Mouse (Mus musculus): ENCODE measurements around the gene Olfr750. TPM values are rescaled to one million over a fixed set of nuclear protein-coding genes. Genes with fewer than 3 reads are reported as not detected.

Olfr750 gene
- total and polyA plus RNA-seq, 3 experiments, result not detected

DNA sequence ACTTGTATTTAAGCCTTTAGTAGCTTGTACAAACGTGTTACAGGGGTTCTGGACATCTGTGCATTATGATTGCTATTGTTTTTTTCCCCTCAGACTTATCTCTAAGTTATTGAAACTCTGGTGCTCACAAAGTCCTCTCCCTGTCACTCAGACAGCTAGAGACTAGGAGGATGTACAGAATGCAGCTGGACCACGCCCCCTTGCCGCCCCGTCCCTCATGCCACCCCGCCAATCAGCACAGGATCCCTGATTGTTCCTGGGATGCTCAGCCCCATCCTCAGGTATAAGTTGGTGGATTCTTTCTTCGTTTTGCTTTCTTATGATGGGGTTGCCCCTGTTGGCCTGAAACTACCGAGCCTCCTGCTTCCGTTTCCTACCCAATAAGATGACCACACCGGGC lies 39.2 kb upstream of the Olfr750 start:
- peaks cover 0 to 3% of the 10 kb centered on the region in 2 experiments; a peak in 2 of 4 replicates for H3K27me3 ChIP-seq (ENCODE audit: control insufficient read depth in 1 of 2, insufficient read depth in 2 of 2, low read length in 2 of 2)
- no peaks in the 10 kb centered on the region for H3K9me3 ChIP-seq (replicated peaks; ENCODE audit: insufficient read depth, low read length)
- H3K36me3 ChIP-seq (ENCODE audit: control insufficient read depth in 1 of 2, insufficient read depth in 2 of 2, low read length in 2 of 2), result no peaks in the 10 kb centered on the region
- no peak overlapping the region for H3K9ac ChIP-seq (ENCODE audit: control insufficient read depth, low read depth, low read length, poor library complexity, severe bottlenecking)
- H3K4me1 ChIP-seq (ENCODE audit: control insufficient read depth in 1 of 2, insufficient read depth in 2 of 2, low read length in 2 of 2), result no peaks in the 10 kb centered on the region
- H3K4me3 ChIP-seq (ENCODE audit: control insufficient read depth in 1 of 2, insufficient read depth in 1 of 2, low read depth in 2 of 2, low read length in 2 of 2), result no peak overlapping the region
- TF ChIP-seq BHLHE40 (IDR thresholded peaks at IDR 0.05; ENCODE audit: borderline replicate concordance, low read depth, low read length) (no peak), MYC (IDR thresholded peaks at IDR 0.05; ENCODE audit: low read depth, low read length) (no peak), TBP (IDR thresholded peaks at IDR 0.05; ENCODE audit: low read depth, low read length) (no peak), GABPA (IDR thresholded peaks at IDR 0.05; ENCODE audit: low read depth, low read length) (no peak), ELF1 (IDR thresholded peaks at IDR 0.05; ENCODE audit: low read depth, low read length) (no peak), ZC3H11A (IDR thresholded peaks at IDR 0.05; ENCODE audit: low read depth, low read length) (no peak)
- no peak overlapping the region for H3K27ac ChIP-seq (ENCODE audit: control insufficient read depth, low read depth, low read length)
- H3K79me2 ChIP-seq (ENCODE audit: control insufficient read depth, insufficient read depth, low read length, poor library complexity), result no peaks in the 10 kb centered on the region
- no peak for DNase-seq (ENCODE audit: low read depth, low spot score)

DNA sequence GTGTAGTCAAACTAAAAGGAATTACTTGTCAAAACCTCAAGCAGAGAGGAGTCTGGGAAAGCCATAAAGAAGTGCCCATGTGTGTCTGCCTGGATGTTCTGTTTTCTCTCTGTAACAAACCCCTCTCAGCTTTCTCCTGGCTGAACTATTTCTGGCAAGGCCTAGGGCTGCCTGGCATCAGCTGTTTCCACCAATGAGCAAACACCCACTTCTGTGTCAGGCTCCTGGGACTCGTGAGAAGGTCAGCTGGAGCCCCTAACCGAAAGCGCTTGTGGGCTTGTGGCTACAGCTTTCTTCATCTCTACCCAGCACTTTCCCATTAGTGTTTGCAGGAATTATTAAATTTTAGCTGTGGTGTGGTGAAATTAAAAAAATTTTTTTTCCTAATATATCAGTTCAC lies 37.7 kb upstream of the Olfr750 start:
- TF ChIP-seq MYC (IDR thresholded peaks at IDR 0.05; ENCODE audit: low read depth, low read length) (no peak), ZKSCAN1 (IDR thresholded peaks at IDR 0.05; ENCODE audit: low read depth, low read length) (no peak), E2F4 (IDR thresholded peaks at IDR 0.05; ENCODE audit: borderline replicate concordance, low read depth, low read length) (no peak), KAT2A (conservative IDR thresholded peaks at IDR 0.05; ENCODE audit: low read depth, low read length) (no peak), NRF1 (IDR thresholded peaks at IDR 0.05; ENCODE audit: insufficient read depth, low read depth, low read length, poor library complexity, severe bottlenecking) (no peak), UBTF (IDR thresholded peaks at IDR 0.05; ENCODE audit: borderline replicate concordance, insufficient read depth, low read depth, low read length) (no peak)
- H3K9ac ChIP-seq (ENCODE audit: control insufficient read depth, low read depth, low read length, poor library complexity, severe bottlenecking), result no peak overlapping the region
- peaks cover 0 to 3% of the 10 kb centered on the region in 2 experiments; a peak in 2 of 4 replicates for H3K27me3 ChIP-seq (ENCODE audit: control insufficient read depth in 1 of 2, insufficient read depth in 2 of 2, low read length in 2 of 2)
- no peaks in the 10 kb centered on the region for H3K36me3 ChIP-seq (ENCODE audit: control insufficient read depth in 1 of 2, insufficient read depth in 2 of 2, low read length in 2 of 2)
- no peaks in the 10 kb centered on the region for H3K79me2 ChIP-seq (ENCODE audit: control insufficient read depth, insufficient read depth, low read length, poor library complexity)
- H3K4me1 ChIP-seq (ENCODE audit: control insufficient read depth in 1 of 2, insufficient read depth in 2 of 2, low read length in 2 of 2), result no peaks in the 10 kb centered on the region
- H3K9me3 ChIP-seq (replicated peaks; ENCODE audit: insufficient read depth, low read length), result no peaks in the 10 kb centered on the region
- no peak overlapping the region for H3K4me3 ChIP-seq (ENCODE audit: control insufficient read depth in 1 of 2, insufficient read depth in 1 of 2, low read depth in 2 of 2, low read length in 2 of 2)
- H3K27ac ChIP-seq (ENCODE audit: control insufficient read depth, low read depth, low read length), result no peak overlapping the region
- no peak for DNase-seq (ENCODE audit: low read depth, low spot score)

DNA sequence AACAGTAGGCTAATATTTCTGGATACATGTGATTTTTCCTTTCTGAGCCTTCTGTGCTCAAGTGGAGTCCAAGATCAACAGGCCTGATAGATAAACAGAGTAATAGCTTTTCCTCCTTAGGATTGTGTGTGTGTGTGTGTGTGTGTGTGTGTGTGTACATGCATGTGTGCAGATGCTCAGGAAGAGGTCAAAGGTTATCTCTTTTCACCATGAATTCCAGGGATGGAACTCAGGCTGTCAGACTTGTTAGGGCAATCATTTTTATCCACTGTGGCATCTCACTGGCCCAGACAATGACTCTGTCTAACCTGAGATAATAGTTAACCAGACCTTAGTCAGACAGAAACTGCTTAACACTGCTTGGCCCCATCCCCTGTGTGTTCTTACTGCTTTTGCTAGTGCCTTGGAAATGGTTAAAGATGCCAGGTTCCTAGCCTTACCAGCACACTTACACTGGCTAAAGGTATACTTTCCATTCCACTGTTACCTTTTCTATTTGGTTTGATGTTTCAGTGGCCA lies 32.3 kb upstream of the Olfr750 start:
- H3K36me3 ChIP-seq (ENCODE audit: control insufficient read depth in 1 of 2, insufficient read depth in 2 of 2, low read length in 2 of 2), result no peaks in the 10 kb centered on the region
- H3K27ac ChIP-seq (ENCODE audit: control insufficient read depth, low read depth, low read length), result no peak overlapping the region
- H3K9me3 ChIP-seq (replicated peaks; ENCODE audit: insufficient read depth, low read length), result no peaks in the 10 kb centered on the region
- no peaks in the 10 kb centered on the region for H3K4me1 ChIP-seq (ENCODE audit: control insufficient read depth in 1 of 2, insufficient read depth in 2 of 2, low read length in 2 of 2)
- peaks cover 0 to 3% of the 10 kb centered on the region in 2 experiments; a peak in 1 of 4 replicates for H3K27me3 ChIP-seq (ENCODE audit: control insufficient read depth in 1 of 2, insufficient read depth in 2 of 2, low read length in 2 of 2)
- H3K79me2 ChIP-seq (ENCODE audit: control insufficient read depth, insufficient read depth, low read length, poor library complexity), result no peaks in the 10 kb centered on the region
- no peak overlapping the region for H3K9ac ChIP-seq (ENCODE audit: control insufficient read depth, low read depth, low read length, poor library complexity, severe bottlenecking)
- DNase-seq (ENCODE audit: low read depth, low spot score), result no peak
- TF ChIP-seq UBTF (IDR thresholded peaks at IDR 0.05; ENCODE audit: borderline replicate concordance, insufficient read depth, low read depth, low read length), result no peak
- no peak for TF ChIP-seq RCOR1 (IDR thresholded peaks at IDR 0.05; ENCODE audit: low read depth, low read length)
- TF ChIP-seq MAX (IDR thresholded peaks at IDR 0.05; ENCODE audit: low read length), result no peak
- TF ChIP-seq SMC3 (IDR thresholded peaks at IDR 0.05; ENCODE audit: low read depth, low read length), result no peak
- no peak for TF ChIP-seq EP300 (IDR thresholded peaks at IDR 0.05; ENCODE audit: low read depth in 1 of 2, low read length in 2 of 2)
- TF ChIP-seq ZMIZ1 (IDR thresholded peaks at IDR 0.05; ENCODE audit: low read depth, low read length), result no peak
- no peak for TF ChIP-seq USF1 (IDR thresholded peaks at IDR 0.05; ENCODE audit: low read depth, low read length)
- no peak for TF ChIP-seq TCF12 (IDR thresholded peaks at IDR 0.05; ENCODE audit: low read depth, low read length)
- no peak for TF ChIP-seq ZNF384 (IDR thresholded peaks at IDR 0.05; ENCODE audit: low read depth, low read length)
- no peak for TF ChIP-seq JUND (IDR thresholded peaks at IDR 0.05; ENCODE audit: low read depth, low read length)
- no peak overlapping the region for H3K4me3 ChIP-seq (ENCODE audit: control insufficient read depth in 1 of 2, insufficient read depth in 1 of 2, low read depth in 2 of 2, low read length in 2 of 2)

All from MEL (cell line).